Mouse (Mus musculus): ENCODE measurements around the gene Klhdc8b.

Gene Klhdc8b

GRCm38 (mm10) chr9:108450292-108451169, 10.8 kb downstream of the Klhdc8b start:
- peak; percentile 21 to 37 for DNase-seq

DNA sequence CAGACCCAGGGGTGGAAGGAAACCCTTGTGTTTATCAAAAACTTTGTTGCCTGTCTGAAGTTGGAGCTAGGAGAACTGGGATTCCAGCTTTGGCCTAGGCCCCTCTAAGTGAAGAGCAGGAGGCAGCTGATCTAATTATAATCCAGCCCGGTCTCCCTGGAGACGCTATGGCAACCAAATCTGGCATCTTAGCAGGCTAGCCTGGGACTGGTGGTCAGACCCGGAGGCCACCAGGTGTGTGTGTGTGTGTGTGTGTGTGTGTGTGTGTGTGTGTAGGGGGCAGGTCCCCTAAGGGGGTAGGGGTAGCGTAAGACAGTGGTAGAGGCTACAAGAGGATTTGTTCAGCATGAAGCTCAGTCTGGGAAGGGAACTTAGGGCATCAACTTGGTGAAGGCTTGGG, 11.5 kb downstream of the Klhdc8b start:
- DNase-seq: no peak

GRCm38 (mm10) chr9:108445125-108445524, 16.3 kb downstream of the Klhdc8b start:
- DNase-seq: no peak

DNA sequence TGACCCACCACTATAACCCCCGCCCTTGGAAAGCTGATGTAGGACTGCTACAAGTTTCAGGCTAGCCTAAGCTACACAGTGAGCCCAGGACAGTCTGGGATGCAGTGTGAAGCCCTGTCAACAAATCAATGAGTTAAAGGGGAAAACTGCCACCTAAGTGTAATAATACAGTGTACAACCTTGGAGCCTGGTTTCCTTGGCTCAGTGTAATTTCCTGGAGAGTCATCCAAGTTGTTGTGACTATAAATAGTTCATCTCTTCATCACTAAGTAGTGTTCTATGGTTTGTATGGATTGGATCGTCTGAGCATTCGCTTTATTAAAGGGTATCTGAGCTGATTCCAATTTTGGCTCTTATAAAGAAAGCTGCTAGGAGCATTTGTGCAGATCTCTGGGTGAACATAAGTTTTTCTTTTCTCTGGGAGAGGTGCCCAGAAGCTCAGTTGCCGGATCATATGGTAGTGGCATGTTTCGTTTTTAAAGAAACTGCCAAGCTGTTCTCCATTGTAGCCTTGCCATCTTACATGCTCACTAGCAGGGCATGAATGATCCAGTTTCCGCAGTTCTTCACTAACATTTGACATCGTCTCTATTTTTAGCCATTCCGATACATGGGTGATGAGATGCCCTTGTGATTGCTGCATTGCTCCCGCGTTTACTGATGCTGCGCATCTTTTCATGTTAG, 20.0 kb downstream of the Klhdc8b start:
- DNase-seq: peak in 1 of 2 experiments; percentile 21

DNA sequence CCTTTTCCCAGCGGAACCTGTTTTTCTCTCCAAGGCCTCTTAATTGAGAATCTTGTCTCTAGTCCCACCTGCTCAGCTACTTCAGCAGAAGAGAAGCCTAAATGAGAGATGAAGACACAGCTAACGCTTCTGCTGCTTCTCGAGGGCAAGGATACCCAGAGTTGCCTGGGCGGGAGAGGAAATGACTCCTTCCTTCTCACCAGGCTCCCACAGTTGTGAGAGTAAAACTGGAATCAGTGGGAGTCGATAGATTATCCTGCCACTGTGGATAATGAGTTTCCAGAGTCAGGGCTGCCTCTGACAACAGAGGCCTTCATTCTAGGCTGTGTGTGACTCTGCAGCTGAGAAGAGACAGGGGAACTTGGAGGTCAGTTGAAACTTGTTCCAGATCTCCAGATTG, 20.9 kb downstream of the Klhdc8b start:
- DNase-seq: no peak

DNA sequence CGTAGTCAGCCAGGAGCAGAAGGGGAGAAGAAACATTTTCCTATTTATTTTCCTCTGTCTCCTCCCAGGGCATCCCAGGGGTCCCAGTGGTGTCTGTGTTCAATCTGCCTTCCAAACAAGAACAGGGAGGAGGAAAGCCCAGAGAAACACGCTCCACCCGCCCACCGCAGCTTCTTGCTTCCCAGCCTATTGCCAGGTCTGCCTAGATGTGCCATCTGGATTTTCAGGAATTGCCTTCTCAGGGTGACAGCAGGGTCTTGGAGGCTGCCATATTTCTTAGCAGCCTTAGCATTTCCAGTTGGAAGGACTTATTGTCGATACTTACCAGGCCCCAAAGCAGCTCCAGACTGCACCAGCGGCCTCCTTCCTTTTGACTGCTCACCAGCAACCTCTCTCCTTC, 22.2 kb downstream of the Klhdc8b start:
- DNase-seq: no peak

DNA sequence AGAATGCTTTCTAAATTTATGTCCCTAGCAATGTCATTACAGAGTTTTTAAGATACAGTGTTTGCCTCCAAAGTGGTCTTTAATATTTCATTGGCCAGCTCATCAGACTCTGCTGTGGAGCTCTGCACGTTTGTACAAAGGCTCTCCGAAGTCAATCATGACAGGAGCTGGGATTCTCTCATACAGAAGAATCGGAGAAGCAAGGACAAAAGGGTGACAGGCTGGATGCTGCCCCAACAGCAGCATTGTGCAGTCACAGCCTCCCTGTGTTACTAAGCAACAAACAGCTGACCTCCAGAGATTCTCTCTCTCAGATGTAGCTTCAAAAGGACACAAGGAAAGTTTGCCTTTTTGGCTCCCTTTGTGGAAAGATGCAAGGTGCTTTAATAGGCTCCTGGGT, 25.2 kb downstream of the Klhdc8b start, which contains the start of gene BC048562:
TSS of gene BC048562 (plus strand) at position 301 of the 400 bp plus-strand sequence.
- DNase-seq: no peak

DNA sequence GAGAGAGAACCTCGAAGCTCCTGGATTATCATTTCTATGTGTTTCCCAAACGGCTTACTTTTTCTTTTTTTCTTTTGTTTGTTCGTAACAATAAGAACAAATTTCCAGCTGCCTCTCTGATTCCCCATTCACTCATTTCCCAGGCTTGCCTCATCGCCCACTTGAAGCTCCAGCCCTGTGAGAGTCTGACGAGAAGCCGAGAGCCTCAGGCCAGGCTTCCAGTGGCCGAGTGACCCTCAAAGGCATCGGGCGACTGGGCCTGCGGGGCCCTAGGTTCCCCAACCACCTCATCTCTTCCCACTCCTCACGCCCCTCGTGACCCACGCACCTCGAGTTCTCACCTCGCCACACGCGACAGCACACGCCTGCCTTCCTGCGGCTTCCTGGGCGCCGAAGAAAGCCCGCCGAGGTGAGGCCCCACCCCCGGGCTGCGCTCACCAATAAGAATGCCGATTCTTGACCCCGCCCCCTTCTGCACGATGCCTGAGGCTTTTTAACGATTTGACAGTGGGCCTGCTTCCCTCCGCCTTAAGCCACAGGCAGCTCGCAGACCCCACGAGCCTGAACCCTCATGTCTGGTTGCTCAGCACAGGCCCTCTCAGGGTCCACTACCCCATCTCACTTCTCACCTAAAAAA, 29.8 kb downstream of the Klhdc8b start:
- no peak for DNase-seq

DNA sequence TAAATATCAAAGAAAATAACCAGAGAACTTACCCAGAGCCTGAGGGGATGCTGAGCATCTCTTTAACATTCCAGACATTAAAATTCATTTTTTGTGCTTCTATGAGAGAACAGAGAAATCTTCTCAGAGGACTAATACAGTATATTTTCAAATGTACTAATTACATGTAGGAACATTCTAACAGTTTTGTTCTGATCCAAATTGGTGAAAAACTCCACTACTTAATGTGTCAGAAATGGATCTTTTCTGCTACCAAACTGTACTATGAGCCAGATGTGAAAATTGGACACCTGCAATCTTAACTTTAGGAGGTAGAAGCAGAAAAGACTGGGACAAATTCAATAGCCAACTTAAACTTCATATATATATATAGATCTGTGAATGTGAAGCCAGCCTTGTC, 33.0 kb downstream of the Klhdc8b start, which contains the start of gene Ccdc36:
TSS of gene Ccdc36 (minus strand) at position 101 of the 400 bp plus-strand sequence.
- no peak for DNase-seq

DNA sequence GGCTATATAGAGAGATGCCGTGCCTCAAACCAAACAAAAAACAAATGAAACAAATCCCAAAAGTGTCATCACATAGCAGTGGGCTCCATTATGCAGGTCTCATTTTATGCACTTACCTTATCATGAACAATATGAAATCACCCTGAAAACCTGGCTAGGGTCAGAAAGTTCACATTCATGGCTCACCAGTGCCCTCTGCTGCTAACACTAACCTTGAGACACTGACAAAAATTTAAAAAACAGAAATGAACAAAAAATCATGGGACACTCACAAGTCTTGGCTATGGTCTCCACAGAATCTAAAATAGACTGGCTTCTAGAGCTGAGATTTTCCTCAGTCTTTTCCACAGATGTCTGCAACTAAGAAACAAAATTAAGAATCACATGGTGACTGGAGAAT, 49.2 kb downstream of the Klhdc8b start:
- peak in 1 of 2 experiments; percentile 19 for DNase-seq

DNA sequence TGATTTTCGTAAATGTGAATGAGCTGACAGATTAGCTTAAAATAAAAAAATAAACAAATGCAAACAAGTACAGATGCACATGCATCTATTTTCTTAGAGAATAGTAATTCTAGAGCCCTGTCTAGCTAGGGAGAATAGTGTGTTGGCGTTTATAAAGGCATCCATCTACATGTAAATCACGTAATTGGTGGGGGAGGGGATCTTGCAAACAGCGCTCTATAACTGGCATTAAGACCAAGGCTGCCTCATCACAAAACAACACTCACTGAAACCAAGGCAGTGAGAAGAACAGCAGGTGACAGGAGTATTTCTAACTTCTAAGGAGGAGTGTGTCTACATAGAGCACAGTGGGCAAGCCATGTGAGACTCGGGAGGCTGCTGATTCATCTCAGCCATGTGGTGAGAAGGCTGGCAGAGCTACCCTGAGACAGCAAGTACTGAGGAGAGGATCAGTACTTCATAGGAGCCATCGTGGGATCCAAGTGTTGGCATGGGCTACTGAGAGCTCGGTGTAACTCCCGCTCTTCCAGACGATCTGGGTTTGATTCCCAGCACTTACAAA, 49.9 kb downstream of the Klhdc8b start:
- no peak for DNase-seq

GRCm38 (mm10) chr9:108409535-108409934, 51.8 kb downstream of the Klhdc8b start:
- DNase-seq: no peak

GRCm38 (mm10) chr9:108404451-108404850, 56.9 kb downstream of the Klhdc8b start:
- no peak for DNase-seq

- no peak for DNase-seq
Observed at GRCm38 (mm10) chr9:108403081-108403480, 58.3 kb downstream of the Klhdc8b start.

- peak; percentile 39 to 50 for DNase-seq
Observed at GRCm38 (mm10) chr9:108401186-108401960, 60.0 kb downstream of the Klhdc8b start.

DNA sequence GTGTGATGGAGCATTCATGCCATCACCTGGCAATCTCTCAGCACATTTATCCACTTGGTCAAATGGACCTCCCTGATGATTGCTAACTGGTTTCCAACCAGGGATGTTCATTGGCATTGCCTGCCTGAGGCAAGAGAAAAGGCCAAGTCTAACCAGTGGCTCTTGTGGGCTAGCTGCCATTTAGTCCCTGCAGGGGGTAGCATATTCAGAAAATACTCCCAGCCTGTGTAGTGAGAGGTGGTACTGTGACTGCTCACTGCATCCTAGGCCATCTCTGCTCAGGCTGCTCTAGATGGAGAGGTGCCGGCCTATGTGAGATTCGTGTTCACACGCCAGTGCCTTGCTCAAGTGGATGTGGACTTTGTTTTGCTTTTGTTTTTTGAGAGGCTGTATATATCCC, 63.1 kb downstream of the Klhdc8b start:
- DNase-seq: peak; percentile 41 to 48
